Mouse (Mus musculus) testis, adult 2 months (tissue): Measurements from ENCODE around the gene Lpar5.
"Not testable (repeated sequence)": the region's sequence is repeated elsewhere in the genome, so short reads cannot be mapped to it uniquely, and the experiment has no call there.

ENCODE experiments used
- CTCF ChIP-seq: fragments of 200-500 bp; IDR thresholded peaks from 2 replicates; pipeline ENCODE4 v1.5.1; 2012; ENCODE audit warnings: low read depth, mild to moderate bottlenecking, inconsistent platforms, low read length, moderate library complexity; ENCODE audit not compliant: control insufficient read depth, insufficient read depth, insufficient replicate concordance
- POLR2A ChIP-seq: fragments of 200-500 bp; IDR thresholded peaks from 2 replicates; pipeline ENCODE4 v1.6.1; 2012; ENCODE audit warnings: low read depth, mild to moderate bottlenecking, inconsistent platforms, low read length, moderate library complexity; ENCODE audit not compliant: control insufficient read depth

- TF ChIP-seq POLR2A, CTCF: not testable (repeated sequence)
Observed at GRCm38 (mm10) chr6:125065223-125065622, 2.5 kb upstream of the Lpar5 start.
